In the genomic region with DNA sequence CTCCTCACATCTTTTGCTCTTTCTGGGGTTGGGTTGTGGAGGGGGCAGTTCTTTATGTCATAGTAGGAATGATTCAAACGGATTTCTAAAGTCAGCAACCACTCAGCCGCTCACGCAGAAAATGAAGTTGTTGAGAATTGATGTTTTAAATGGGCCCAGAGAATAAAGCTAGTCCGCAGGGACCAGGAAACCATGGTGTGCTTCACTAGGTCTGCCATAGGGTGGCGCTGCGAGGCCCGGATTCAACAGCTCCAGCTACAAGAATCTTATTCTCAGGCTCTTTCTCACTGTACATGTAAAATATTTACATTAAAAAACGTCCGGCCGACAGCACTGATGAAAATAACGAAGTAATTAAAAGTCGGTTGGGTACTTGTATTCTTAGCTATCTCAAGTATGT, we compare ENCODE assay signal across 9 mouse cellular contexts.
A peak's percentile ranks its signal among the peaks of the same experiment; 100 is the strongest.
DNase-seq lines count a peak whose midpoint lies in the region; ATAC-seq and TF ChIP-seq lines count a peak whose summit lies in the region.
"Had no signal": no experiment of that assay in that cellular context is flagged by ENCODE, and none has a peak within 500 bp of the region (broad histone marks: within the 10 kb centered on the region; RNA-seq: fewer than 3 reads in every experiment).

No protein-coding gene starts in this region.

- H3K4me1 ChIP-seq in kidney, embryonic 14.5 days (ENCODE audit: control insufficient read depth, insufficient read depth, low read length) = no peaks in the 10 kb centered on the region
- 0 out of 2 replicates have a peak, but pooled peaks cover 2% of the 10 kb centered on the region for H3K4me1 ChIP-seq in forebrain, embryonic 11.5 days (replicated peaks; ENCODE audit: control insufficient read depth, insufficient read depth, low read length)
- no peaks in the 10 kb centered on the region for H3K4me1 ChIP-seq in thymus, adult 2 months (replicated peaks; ENCODE audit: control insufficient read depth, insufficient read depth, low read length)

- WGBS in kidney, embryonic 14.5 days = 11% methylated on average over 12 of the region's 12 CpGs
- WGBS in forebrain, embryonic 11.5 days = 12% methylated on average over 12 of the region's 12 CpGs
- 28% methylated on average over 12 of the region's 12 CpGs for WGBS in thymus, adult 2 months

- H3K9ac ChIP-seq in kidney, embryonic 14.5 days (ENCODE audit: low read depth, low read length) = no peak overlapping the region
- no peak overlapping the region for H3K9ac ChIP-seq in forebrain, embryonic 11.5 days (ENCODE audit: low read length)
- H3K9ac ChIP-seq: limb, embryonic 12.5 days had no signal

- TF ChIP-seq CTCF in thymus, adult 2 months (IDR thresholded peaks at IDR 0.05; ENCODE audit: borderline replicate concordance, control insufficient read depth, extremely low read depth, insufficient read depth, low read length, poor library complexity) = no peak

- H3K27ac ChIP-seq in kidney, embryonic 14.5 days (ENCODE audit: low read depth, low read length) = no peak overlapping the region
- no peak overlapping the region for H3K27ac ChIP-seq in forebrain, embryonic 11.5 days (ENCODE audit: low read depth, low read length)
- no peak overlapping the region for H3K27ac ChIP-seq in thymus, adult 2 months (ENCODE audit: control insufficient read depth, insufficient read depth, low read length)
- H3K27ac ChIP-seq: limb, embryonic 12.5 days had no signal

- no peak overlapping the region for H3K4me3 ChIP-seq in kidney, embryonic 14.5 days (ENCODE audit: low read length)
- H3K4me3 ChIP-seq in forebrain, embryonic 11.5 days (ENCODE audit: low read depth, low read length) = no peak overlapping the region
- no peak overlapping the region for H3K4me3 ChIP-seq in thymus, adult 2 months (ENCODE audit: control insufficient read depth, insufficient read depth, low read length)
- H3K4me3 ChIP-seq: limb, embryonic 12.5 days had no signal

- H3K27me3 ChIP-seq in kidney, embryonic 14.5 days (ENCODE audit: control insufficient read depth, insufficient read depth, low read length) = peaks cover 24% of the 10 kb centered on the region
- no peaks in the 10 kb centered on the region for H3K27me3 ChIP-seq in forebrain, embryonic 11.5 days (ENCODE audit: control insufficient read depth, insufficient read depth, low read length)
- H3K27me3 ChIP-seq in thymus, adult 2 months (ENCODE audit: control insufficient read depth, insufficient read depth, low read length) = no peaks in the 10 kb centered on the region

- peak; percentile 14 for DNase-seq in kidney, adult 18-20 months
- peak; percentile 24 for DNase-seq in adipocyte (ENCODE audit: low spot score)
- DNase-seq in forebrain, embryonic 11.5 days (ENCODE audit: low spot score) = peak; percentile 82
- DNase-seq in kidney, postnatal 14 days = peak; percentile 18
- peak; percentile 34 for DNase-seq in lung, postnatal 10 days
- DNase-seq in right cerebral cortex, postnatal 4 days = peak; percentile 89
- DNase-seq in thymus, adult 2 months = no peak

- no peak overlapping the region for H3K4me2 ChIP-seq in kidney, embryonic 14.5 days (replicated peaks; ENCODE audit: low read depth, low read length)
- H3K4me2 ChIP-seq in forebrain, embryonic 11.5 days (ENCODE audit: low read depth, low read length, severe bottlenecking) = no peak overlapping the region
- H3K4me2 ChIP-seq: limb, embryonic 12.5 days had no signal

- no peaks in the 10 kb centered on the region for H3K36me3 ChIP-seq in kidney, embryonic 14.5 days (ENCODE audit: control insufficient read depth, insufficient read depth, low read length)
- H3K36me3 ChIP-seq in forebrain, embryonic 11.5 days (ENCODE audit: control insufficient read depth, insufficient read depth, low read length) = no peaks in the 10 kb centered on the region
- no peaks in the 10 kb centered on the region for H3K36me3 ChIP-seq in thymus, adult 2 months (ENCODE audit: control insufficient read depth, insufficient read depth, low read length)
- H3K36me3 ChIP-seq: limb, embryonic 12.5 days had no signal

- no peak for ATAC-seq in kidney, embryonic 14.5 days (ENCODE audit: low FRiP score, low TSS enrichment)
- ATAC-seq in forebrain, embryonic 11.5 days (replicated peaks; ENCODE audit: low FRiP score) = peak; percentile 79

- no peaks in the 10 kb centered on the region for H3K9me3 ChIP-seq in kidney, embryonic 14.5 days (ENCODE audit: control insufficient read depth, low read length)
- no peaks in the 10 kb centered on the region for H3K9me3 ChIP-seq in forebrain, embryonic 11.5 days (ENCODE audit: control insufficient read depth, low read length)
- H3K9me3 ChIP-seq: limb, embryonic 12.5 days had no signal

- no peak for TF ChIP-seq POLR2A in thymus, adult 2 months (IDR thresholded peaks at IDR 0.05; ENCODE audit: control insufficient read depth, extremely low read depth, insufficient read depth, low read length, poor library complexity)
